Mouse (Mus musculus) heart, embryonic 10.5 days (tissue): ENCODE data around the gene Foxb1. TPM values are rescaled to one million over a fixed set of nuclear protein-coding genes. Genes with fewer than 3 reads are reported as not detected.

Source experiments
- DNase-seq: peaks from one replicate; pipeline ENCODE4 v3.0.0-alpha.2; 2017; ENCODE audit warnings: low spot score
- H3K27ac ChIP-seq: fragments of 300-500 bp; sonication (generic); 2 replicates; pipeline ENCODE4 v1.5.1; 2016; ENCODE audit warnings: mild to moderate bottlenecking
- H3K27me3 ChIP-seq: fragments of 300-500 bp; sonication (generic); 2 replicates; pipeline ENCODE4 v1.6.1; 2016; ENCODE audit warnings: mild to moderate bottlenecking; ENCODE audit not compliant: poor library complexity, insufficient read depth, severe bottlenecking
- H3K36me3 ChIP-seq: fragments of 300-500 bp; sonication (generic); 2 replicates; pipeline ENCODE4 v1.6.1; 2016; ENCODE audit warnings: mild to moderate bottlenecking, moderate library complexity
- H3K4me1 ChIP-seq: fragments of 300-500 bp; sonication (generic); 2 replicates; pipeline ENCODE4 v1.6.1; 2016; ENCODE audit warnings: mild to moderate bottlenecking
- H3K4me3 ChIP-seq: fragments of 300-500 bp; sonication (generic); 2 replicates; pipeline ENCODE4 v1.5.1; 2016; ENCODE audit warnings: mild to moderate bottlenecking, moderate library complexity
- H3K9me3 ChIP-seq: fragments of 300-500 bp; sonication (generic); 2 replicates; pipeline ENCODE4 v1.6.1; 2016; ENCODE audit warnings: mild to moderate bottlenecking, moderate library complexity
- WGBS: fragments of 180-500 bp; shearing (Covaris S2); methylation state at CpG from one replicate; pipeline ENCODE4 v1.1.7; 2016; 5-methylcytosine and 5-hydroxymethylcytosine counted together
- polyA plus RNA-seq: library from polyadenylated mRNA; unstranded; fragments of >200 nt; fragmentation: Nextera tagmentation; extraction: Ambion mirVana; gene quantifications from 2 replicates; pipeline ENCODE4 v1.2.1, GENCODE M21; 2016

The Foxb1 gene
- not detected in 2 replicates for polyA plus RNA-seq

DNA sequence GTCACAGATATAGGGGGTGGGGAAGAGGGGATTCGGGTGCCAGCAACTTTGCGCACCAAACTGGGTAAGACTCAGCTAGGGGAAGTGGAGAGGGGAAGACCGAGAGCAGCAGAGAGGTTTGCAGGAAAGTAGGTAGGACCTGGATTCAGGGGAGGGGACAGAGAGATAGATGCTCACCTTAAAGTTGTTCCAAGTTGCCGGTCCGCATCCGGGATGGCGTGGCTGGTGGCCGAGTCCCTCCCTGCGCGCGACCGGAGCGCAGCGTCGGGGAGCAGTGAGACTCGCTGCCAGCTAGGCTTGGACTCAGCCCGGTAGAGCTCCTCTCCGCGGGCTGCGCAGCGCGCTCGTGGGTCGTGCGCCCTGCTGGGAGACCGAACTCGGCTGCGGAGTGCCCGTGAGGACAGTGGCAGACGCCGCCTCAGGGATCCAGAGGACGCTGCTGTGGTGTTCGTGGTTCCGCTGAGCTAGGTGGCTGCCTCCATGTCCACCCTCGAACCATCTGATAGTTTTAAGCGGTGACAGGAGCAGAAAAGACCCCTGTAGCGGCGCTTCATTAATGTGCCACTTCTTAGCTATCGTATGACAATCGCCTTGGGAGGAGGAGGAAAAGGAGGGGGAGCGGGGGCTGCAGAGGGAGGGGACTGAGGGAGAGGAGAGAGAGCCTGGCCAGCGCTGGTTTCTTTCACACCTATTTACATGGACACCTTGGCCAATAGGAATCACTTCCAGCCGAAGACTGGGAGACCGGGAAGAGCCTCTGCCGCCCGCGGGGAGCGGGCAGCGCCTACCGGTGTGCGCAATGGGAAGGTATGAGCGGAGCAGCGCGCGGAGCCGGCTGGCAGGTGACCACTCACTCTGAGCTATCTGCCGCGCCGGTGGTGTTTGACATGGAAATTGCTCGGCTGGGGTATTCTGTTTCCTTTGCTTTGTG, at the start of gene Foxb1:
Gene Foxb1, minus strand, starts transcription at position 570 of the 931 bp plus-strand sequence.
- WGBS: under 1% methylated on average over 60 of the region's 60 CpGs
- Histone ChIP-seq H3K4me3 (peak within 1 kb of the TSS; percentile 41), H3K4me1 (peaks cover 27% of the 10 kb centered on the region), H3K9me3 (no peaks in the 10 kb centered on the region), H3K36me3 (no peaks in the 10 kb centered on the region), H3K27me3 (peaks cover 100% of the 10 kb centered on the region), H3K27ac (no peak within 1 kb of the TSS; the same call in 1 of the 2 replicates)
- no peak for DNase-seq

- H3K36me3 ChIP-seq: no peaks in the 10 kb centered on the region
- DNase-seq: no peak
- peaks cover 3% of the 10 kb centered on the region; the same call in 1 of the 2 replicates for H3K9me3 ChIP-seq
- no peaks in the 10 kb centered on the region for H3K4me1 ChIP-seq
- H3K27ac ChIP-seq: no peak overlapping the region
- no peak overlapping the region for H3K4me3 ChIP-seq
- no peaks in the 10 kb centered on the region for H3K27me3 ChIP-seq
- WGBS: 52% methylated on average over 7 of the region's 7 CpGs
Observed at GRCm38 (mm10) chr9:69790562-69790961, 29.8 kb upstream of the Foxb1 start.

DNA sequence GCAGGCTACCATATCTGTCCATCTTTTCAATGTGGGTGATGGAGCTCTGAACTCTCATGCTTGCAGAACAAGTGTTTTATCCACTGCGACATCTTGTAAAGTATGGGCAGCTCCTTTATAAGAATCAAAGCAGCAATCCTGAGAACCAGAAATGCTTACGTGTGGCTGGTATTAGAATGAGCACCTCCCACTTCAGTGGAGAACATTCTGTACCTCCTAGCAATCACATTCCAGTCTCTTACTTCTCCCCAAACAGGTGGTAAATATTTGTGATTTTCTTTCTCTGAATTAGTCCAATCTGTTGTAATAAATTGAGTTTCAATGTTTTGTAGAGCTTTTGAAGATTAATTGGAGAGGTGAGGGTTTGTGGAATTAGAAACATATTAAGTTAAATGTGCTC, 19.3 kb upstream of the Foxb1 start:
- WGBS: 88% methylated on average over 2 of the region's 2 CpGs

GRCm38 (mm10) chr9:69769949-69770585, 9.3 kb upstream of the Foxb1 start:
- Histone ChIP-seq H3K9me3 (no peaks in the 10 kb centered on the region), H3K27ac (no peak overlapping the region), H3K4me1 (no peaks in the 10 kb centered on the region), H3K36me3 (no peaks in the 10 kb centered on the region), H3K4me3 (no peak overlapping the region), H3K27me3 (peaks cover 94% of the 10 kb centered on the region)
- 2% methylated on average over 21 of the region's 21 CpGs for WGBS
- DNase-seq: no peak

More for the DNA sequence above, 19.3 kb upstream of the Foxb1 start:
- Histone ChIP-seq H3K36me3 (no peaks in the 10 kb centered on the region), H3K27me3 (peaks cover 3% of the 10 kb centered on the region), H3K9me3 (no peaks in the 10 kb centered on the region), H3K4me3 (no peak overlapping the region), H3K4me1 (no peaks in the 10 kb centered on the region), H3K27ac (no peak overlapping the region)
- DNase-seq: no peak

- Histone ChIP-seq H3K4me3 (no peak overlapping the region), H3K27me3 (peaks cover 98% of the 10 kb centered on the region), H3K27ac (no peak overlapping the region), H3K36me3 (no peaks in the 10 kb centered on the region), H3K9me3 (no peaks in the 10 kb centered on the region), H3K4me1 (peaks cover 4% of the 10 kb centered on the region; the same call in 1 of the 2 replicates)
- WGBS: under 1% methylated on average over 36 of the region's 36 CpGs
- DNase-seq: no peak
Observed at GRCm38 (mm10) chr9:69769091-69769948, 8.6 kb upstream of the Foxb1 start.

DNA sequence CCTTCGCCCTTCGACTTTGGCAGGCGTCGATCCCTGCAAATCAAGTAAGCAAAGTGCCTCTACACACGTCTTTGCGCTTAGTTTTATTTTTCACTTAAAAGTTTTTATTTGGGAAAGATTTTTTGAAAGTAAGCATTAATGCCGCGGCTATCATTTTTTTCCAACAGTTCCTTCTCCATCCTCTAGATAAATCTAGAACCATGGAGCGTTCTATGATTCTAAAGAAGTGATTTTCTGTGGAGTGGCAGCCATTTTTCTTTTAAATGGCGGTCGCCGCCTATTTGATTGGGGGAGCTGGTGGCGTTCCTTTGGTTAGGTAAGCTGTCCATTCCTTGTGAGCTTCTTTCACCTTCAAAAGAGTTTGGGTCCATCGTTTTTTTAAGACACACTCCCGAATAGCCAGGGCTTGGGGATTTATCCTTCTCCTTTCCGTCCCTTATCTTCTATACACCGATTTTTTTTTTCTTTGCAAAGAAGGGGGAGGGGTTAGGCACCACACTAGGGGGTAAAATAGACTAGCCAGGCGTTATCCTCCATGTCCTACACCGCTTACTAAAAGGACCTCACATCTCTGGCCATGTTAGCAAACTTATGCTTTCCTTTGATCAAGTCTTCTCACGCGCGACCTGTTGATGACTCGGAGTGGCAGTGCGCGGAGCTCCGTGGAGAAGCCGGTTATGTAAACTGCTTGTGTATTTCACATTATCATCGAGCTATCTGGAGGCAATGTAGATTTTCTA, 7.6 kb upstream of the Foxb1 start:
- H3K27me3 ChIP-seq: peaks cover 99% of the 10 kb centered on the region
- no peaks in the 10 kb centered on the region for H3K36me3 ChIP-seq
- peaks cover 4% of the 10 kb centered on the region; the same call in 1 of the 2 replicates for H3K4me1 ChIP-seq
- under 1% methylated on average over 28 of the region's 28 CpGs for WGBS
- no peak for DNase-seq
- no peaks in the 10 kb centered on the region for H3K9me3 ChIP-seq
- H3K4me3 ChIP-seq: no peak overlapping the region
- no peak overlapping the region for H3K27ac ChIP-seq

- Histone ChIP-seq H3K27me3 (peaks cover 99% of the 10 kb centered on the region), H3K27ac (no peak overlapping the region), H3K4me1 (peaks cover 4% of the 10 kb centered on the region; the same call in 1 of the 2 replicates), H3K4me3 (no peak overlapping the region), H3K36me3 (no peaks in the 10 kb centered on the region), H3K9me3 (no peaks in the 10 kb centered on the region)
- 0% methylated on average over 9 of the region's 12 CpGs for WGBS
- no peak for DNase-seq
Observed at GRCm38 (mm10) chr9:69767421-69767820, 6.7 kb upstream of the Foxb1 start.

DNA sequence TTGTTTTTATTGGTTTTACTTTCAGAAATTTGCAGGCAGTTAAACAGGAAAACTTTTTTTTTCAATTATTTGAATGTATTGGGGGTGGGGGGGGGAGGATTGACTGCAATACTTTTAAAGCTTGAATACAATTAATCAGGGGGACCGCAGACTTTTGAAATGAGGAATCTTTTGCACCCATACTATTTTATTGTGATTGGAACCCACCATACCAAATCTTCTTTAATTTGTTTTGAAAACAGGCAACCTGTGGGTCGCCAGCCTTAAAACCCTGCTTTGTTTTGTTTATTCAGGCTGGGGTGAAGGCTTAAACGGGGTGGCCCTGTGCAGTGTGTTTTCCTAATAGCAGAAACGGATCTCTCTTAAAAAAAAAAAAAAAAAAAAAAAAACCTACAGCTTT, 6.2 kb upstream of the Foxb1 start:
- H3K27ac ChIP-seq: no peak overlapping the region
- DNase-seq: no peak
- H3K9me3 ChIP-seq: no peaks in the 10 kb centered on the region
- no peak overlapping the region for H3K4me3 ChIP-seq
- peaks cover 4% of the 10 kb centered on the region; the same call in 1 of the 2 replicates for H3K4me1 ChIP-seq
- peaks cover 99% of the 10 kb centered on the region for H3K27me3 ChIP-seq
- WGBS: 2% methylated on average over 4 of the region's 4 CpGs
- H3K36me3 ChIP-seq: no peaks in the 10 kb centered on the region

GRCm38 (mm10) chr9:69766301-69766700, 5.6 kb upstream of the Foxb1 start:
- Histone ChIP-seq H3K4me3 (no peak overlapping the region), H3K27me3 (peaks cover 99% of the 10 kb centered on the region), H3K36me3 (no peaks in the 10 kb centered on the region), H3K4me1 (peaks cover 4% of the 10 kb centered on the region; the same call in 1 of the 2 replicates), H3K9me3 (no peaks in the 10 kb centered on the region), H3K27ac (no peak overlapping the region)
- WGBS: 1% methylated on average over 8 of the region's 8 CpGs
- DNase-seq: no peak

DNA sequence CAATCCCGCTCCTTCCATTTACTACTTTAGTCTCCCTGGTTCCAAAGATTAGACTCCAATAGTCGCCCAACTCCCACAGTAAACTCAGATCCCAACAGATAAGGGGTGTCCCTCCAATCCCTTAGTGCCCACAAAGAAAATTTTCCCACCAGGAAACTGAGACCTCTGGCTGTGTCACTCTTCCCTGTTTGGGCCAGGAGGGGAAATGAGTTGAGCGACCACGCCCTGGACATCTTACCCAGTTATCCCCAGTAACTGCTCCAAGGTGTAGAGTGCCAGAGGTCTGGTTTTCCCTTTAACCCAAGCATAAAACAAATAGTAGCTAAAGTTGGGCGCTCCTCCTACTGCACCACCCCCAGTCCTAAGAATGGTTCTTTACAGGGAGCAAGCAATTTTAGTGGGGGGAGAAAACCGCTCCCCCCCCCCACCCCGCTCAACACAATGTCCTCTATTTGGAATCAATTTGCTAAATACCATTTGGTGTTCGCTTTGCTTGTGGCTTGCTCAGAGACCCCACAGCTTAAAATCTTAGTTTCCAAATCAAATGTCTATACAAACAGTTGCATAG, 4.8 kb upstream of the Foxb1 start:
- no peak for DNase-seq
- Histone ChIP-seq H3K27ac (no peak overlapping the region), H3K36me3 (no peaks in the 10 kb centered on the region), H3K4me1 (peaks cover 10% of the 10 kb centered on the region), H3K4me3 (no peak overlapping the region), H3K9me3 (no peaks in the 10 kb centered on the region), H3K27me3 (peaks cover 99% of the 10 kb centered on the region)
- under 1% methylated on average over 8 of the region's 8 CpGs for WGBS

GRCm38 (mm10) chr9:69764586-69765482, 4.1 kb upstream of the Foxb1 start:
- Histone ChIP-seq H3K9me3 (no peaks in the 10 kb centered on the region), H3K27me3 (peaks cover 99% of the 10 kb centered on the region), H3K27ac (no peak overlapping the region), H3K36me3 (no peaks in the 10 kb centered on the region), H3K4me1 (peaks cover 17% of the 10 kb centered on the region), H3K4me3 (no peak overlapping the region)
- DNase-seq: no peak
- WGBS: under 1% methylated on average over 42 of the region's 42 CpGs
